Mouse (Mus musculus) gastrocnemius, postnatal 4 days (tissue): ENCODE results near the gene 2900026A02Rik. TPM values are rescaled to one million over a fixed set of nuclear protein-coding genes. Genes with fewer than 3 reads are reported as not detected.
A peak's percentile ranks its signal among the peaks of the same experiment; 100 is the strongest.

Experiments used
- DNase-seq, 2 experiments: peaks; one replicate each; pipeline ENCODE4 v3.0.0; 2021 to 2022; ENCODE audit warnings: low spot score in 2 of 2, mixed read lengths in 2 of 2
- total RNA-seq, 2 experiments: library from RNA; stranded (reverse); gene quantifications; 2 replicates each; pipeline ENCODE4 v1.2.3; 2021

2900026A02Rik gene
- total RNA-seq, 2 experiments from 2014 or later: 50.3 to 50.7 TPM

DNA sequence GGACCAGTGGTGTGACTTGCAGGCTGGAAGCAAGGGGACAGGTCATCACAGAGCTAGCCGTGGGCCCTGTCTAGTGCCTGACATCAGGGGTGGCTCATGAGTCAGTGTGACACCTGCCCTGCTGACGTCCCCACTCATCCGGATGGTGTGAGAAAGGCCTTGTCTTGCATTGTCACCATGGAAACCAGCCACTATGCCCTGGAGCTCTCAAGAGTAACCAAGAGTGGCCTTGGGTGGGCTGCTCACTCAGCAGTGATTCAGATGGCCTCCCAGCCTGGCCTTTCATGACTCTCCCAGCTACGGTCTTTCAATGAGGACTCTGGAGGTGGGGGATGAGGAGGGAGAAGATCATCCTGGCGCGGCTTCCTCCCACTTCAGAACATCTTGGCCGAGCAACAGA is 118.6 kb downstream of the 2900026A02Rik start:
- DNase-seq: no peak

- DNase-seq: no peak
These were observed 119.6 kb downstream of the 2900026A02Rik start for GRCm38 (mm10) chr5:113101457-113101856.

- no peak for DNase-seq
These were observed 120.6 kb downstream of the 2900026A02Rik start for GRCm38 (mm10) chr5:113100422-113100821.

DNA sequence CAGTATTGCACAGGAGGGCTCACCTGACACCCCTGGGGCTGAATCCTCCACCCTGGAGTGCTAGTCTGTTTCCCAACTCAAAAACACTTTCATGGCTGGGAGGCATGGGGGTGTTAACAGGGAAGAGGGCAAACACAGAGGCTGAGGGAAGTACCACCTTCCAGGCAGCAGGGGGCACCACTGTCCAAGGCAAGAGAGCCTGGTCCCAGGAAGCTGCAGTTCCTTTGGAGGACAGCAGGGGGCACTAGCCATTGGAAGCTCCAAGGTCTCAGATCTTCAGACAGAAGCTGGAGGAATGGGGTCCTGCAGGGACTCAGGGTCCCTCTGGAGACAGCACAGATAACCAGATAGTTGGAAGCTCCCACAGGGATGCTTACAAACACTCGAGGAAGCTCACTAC is 121.5 kb downstream of the 2900026A02Rik start:
- DNase-seq: peak; percentile 86 to 89

- no peak for DNase-seq
These were observed 123.5 kb downstream of the 2900026A02Rik start for GRCm38 (mm10) chr5:113097551-113097950.

DNA sequence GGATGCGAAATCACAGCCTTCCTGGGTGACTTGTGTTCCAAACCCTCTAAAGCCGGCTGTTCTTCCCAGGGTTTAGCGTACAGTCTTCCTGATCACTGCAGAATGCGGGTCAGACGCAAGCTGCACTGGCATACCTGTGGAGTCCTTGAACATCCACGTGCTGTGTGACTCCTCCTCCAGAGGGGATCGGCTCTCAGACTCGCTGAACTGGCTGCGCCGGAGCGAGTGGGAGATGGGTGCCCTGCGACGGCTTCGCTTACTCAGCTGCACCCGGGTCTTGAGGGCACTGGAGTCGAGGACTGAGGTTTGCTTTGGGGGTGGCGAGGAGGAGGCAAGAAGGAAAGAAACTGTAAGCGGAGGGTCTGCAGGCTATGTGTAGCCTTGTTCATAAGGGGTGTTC is 125.6 kb downstream of the 2900026A02Rik start:
- DNase-seq: no peak

GRCm38 (mm10) chr5:113092406-113092805 is 128.6 kb downstream of the 2900026A02Rik start:
- no peak for DNase-seq

DNA sequence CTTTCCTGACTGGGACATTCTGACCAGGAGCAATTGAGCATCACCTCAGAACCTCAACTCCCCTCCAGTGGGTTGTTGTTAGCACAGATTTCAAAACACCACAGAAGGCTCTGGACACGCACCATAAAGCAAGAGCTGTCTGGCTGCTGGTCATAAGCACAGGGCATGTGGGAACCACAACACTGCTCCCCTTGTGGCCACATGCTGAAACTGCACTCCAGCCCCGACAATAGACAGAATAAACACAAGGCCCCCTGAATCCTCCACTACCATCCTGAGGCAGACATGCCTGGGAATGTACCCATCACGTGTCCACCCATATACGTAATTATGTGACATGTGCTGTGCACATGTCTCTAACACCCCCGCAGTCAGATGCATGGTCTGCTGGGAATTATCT is 129.9 kb downstream of the 2900026A02Rik start:
- peak in 1 of 2 experiments; percentile 52 for DNase-seq

DNA sequence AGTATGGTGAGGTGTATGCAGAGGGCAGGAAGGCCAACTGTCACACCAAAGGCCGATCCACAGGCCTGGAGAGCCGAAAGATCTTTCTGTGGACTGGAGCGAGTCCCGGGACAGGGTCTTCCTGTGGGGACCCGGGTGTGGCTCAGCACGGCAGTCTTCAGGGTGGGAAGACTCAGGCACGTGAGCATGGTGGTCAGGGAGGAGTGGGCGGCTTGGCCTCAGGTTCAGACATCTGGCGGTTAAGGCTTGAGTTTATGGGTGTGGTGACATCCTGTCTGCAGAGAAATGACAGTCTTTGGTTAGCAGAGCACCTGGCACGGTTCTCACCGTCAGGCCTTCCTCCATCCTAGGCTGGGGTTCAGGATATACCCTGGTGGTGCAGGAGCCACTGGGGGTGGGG is 130.3 kb downstream of the 2900026A02Rik start:
- DNase-seq: no peak

- DNase-seq: no peak
These were observed 130.9 kb downstream of the 2900026A02Rik start for GRCm38 (mm10) chr5:113090077-113090690.

- no peak for DNase-seq
These were observed 133.6 kb downstream of the 2900026A02Rik start for GRCm38 (mm10) chr5:113087465-113087864.

- no peak for DNase-seq
These were observed 134.0 kb downstream of the 2900026A02Rik start for GRCm38 (mm10) chr5:113086990-113087389.

- no peak for DNase-seq
These were observed 134.6 kb downstream of the 2900026A02Rik start for GRCm38 (mm10) chr5:113086439-113086838.

- DNase-seq: no peak
These were observed 135.1 kb downstream of the 2900026A02Rik start for GRCm38 (mm10) chr5:113085931-113086330.

- DNase-seq: no peak
These were observed 136.7 kb downstream of the 2900026A02Rik start for GRCm38 (mm10) chr5:113084309-113084708.

- DNase-seq: no peak
These were observed 138.5 kb downstream of the 2900026A02Rik start for GRCm38 (mm10) chr5:113082356-113083168.

DNA sequence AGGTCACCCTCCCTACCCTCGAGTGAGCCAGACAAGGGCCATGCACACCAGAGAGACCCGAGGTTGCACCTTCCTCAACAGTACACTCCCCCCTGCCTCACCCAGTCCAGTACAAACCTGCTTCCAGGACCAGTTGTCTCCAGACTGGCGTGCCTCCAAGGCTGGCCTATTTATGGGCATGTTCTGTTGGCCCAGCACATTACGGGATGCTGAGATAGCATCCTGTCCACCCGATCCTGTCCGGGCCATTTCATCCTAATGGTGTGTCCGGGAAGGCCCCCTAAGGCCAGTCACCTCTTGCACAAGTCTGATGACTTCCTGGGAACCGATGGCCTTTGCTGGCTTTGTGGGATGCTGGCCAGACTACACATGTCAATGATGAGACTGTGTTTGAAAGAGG is 139.6 kb downstream of the 2900026A02Rik start, which contains the start of gene Crybb3:
Crybb3 (minus strand) TSS at position 146 of the 400 bp plus-strand sequence.
- DNase-seq: peak in 1 of 2 experiments; percentile 41

GRCm38 (mm10) chr5:113081020-113081419 is 140.0 kb downstream of the 2900026A02Rik start:
- no peak for DNase-seq

DNA sequence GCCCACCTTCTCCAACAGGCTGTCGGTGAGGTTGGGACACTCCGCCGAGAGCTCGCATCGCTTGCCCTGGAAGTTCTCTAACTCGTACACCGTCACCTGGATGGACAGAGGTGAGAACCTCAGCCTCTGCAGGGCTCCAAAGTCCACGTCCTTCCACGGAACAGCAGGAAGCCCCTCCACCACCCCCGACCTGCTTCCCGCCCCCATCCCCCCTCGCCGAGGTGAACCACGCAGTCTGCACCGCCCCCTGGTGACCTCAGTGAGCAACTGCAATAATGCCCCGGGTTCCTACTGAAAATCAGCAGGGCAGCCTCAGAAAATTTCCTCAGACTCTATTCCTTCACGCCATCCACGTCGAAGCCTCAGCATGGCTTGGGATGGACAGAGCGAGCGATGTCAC is 141.3 kb downstream of the 2900026A02Rik start:
- DNase-seq: no peak

DNA sequence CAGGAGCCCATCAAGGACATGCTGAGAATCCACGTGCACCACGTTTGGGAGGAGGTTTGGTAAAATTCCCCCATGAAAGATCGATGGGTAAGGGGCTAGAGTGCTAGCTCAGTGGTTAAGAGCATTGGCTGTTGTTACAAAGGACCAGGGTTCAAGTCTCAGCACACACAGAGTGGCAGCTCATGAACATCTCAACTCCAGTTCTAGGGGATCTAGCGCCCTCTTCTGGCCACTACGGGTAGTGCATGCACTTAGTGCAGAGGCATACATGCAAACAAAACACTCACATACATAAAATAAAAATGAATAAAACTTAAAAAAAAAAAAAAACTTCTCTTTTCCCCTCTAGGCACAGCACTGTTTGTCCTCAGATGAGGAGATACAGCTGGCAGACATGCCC is 142.3 kb downstream of the 2900026A02Rik start:
- DNase-seq: no peak

- DNase-seq: no peak
These were observed 151.0 kb downstream of the 2900026A02Rik start, which contains the start of gene Crybb2 for GRCm38 (mm10) chr5:113070017-113070416. Crybb2 (minus strand) TSS chr5:113070117.

- DNase-seq: peak; percentile 67 to 71
These were observed 166.7 kb downstream of the 2900026A02Rik start for GRCm38 (mm10) chr5:113054308-113054707.
